Mouse (Mus musculus): ENCODE measurements at regions not wholly inside any gene's neighbourhood (a gene's known extent, or its start where the extent isn't known, plus 50 kb on each side); places are given as distances from the start of the nearest gene placed in this dataset.

DNA sequence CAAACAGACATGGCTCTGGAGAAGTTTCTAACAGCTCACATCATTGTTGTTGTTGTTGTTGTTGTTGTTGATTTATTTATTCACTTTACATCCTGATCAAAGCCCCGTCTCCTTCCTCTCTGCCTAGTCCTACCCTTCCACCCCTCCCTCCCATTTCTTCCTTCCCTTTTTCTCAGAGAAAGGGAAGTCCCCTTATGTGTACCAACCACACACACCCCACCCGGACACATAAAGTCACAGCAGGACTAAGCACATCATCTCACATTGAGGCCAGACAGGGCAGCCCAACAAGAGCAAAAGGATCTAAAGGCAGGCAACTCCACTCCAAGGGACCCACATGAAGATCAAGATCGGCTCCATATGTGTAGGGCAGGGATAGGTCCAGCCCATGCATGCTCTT is 130.1 kb upstream of the Cdyl start:
- Histone ChIP-seq H3K27ac (ENCODE audit: insufficient read depth, low read length) (no peak overlapping the region), H3K27me3 (ENCODE audit: control insufficient read depth, insufficient read depth, low read length) (no peaks in the 10 kb centered on the region), H3K4me1 (ENCODE audit: control insufficient read depth, insufficient read depth, insufficient read length) (no peaks in the 10 kb centered on the region), H3K36me3 (ENCODE audit: control insufficient read depth, insufficient read depth, low read length) (no peaks in the 10 kb centered on the region), H3K4me3 (ENCODE audit: extremely low read depth, insufficient read depth, insufficient read length) (no peak overlapping the region)
- WGBS: 55% methylated on average over 3 of the region's 3 CpGs
- TF ChIP-seq POLR2A (IDR thresholded peaks at IDR 0.05; ENCODE audit: low read depth, low read length): no peak
- TF ChIP-seq CTCF (IDR thresholded peaks at IDR 0.05; ENCODE audit: extremely low read depth, insufficient read depth, insufficient read length, insufficient replicate concordance): no peak
- no peak for DNase-seq (ENCODE audit: low read depth in 1 of 2, low spot score in 2 of 2)

DNA sequence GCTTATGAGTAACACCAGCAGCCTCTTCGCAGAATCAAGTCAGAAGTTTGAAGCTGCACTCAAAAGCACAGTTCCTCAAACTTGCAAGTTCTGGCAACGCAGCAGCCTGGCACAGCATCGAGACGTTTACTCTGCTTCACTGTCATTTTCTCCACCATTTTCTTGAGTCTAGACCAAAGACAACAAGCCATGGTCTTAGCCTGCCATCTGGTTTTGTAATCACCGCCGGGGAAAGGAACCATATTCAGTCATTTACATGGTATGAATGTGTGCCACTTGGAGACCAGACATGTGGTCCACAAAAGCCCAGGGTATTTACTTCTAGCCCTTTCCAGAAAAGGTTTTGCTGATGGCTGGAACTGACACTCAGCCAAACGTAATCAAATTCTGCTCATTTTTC is 122.5 kb upstream of the Cdyl start:
- Histone ChIP-seq H3K4me3 (ENCODE audit: extremely low read depth, insufficient read depth, insufficient read length) (no peak overlapping the region), H3K4me1 (ENCODE audit: control insufficient read depth, insufficient read depth, insufficient read length) (no peaks in the 10 kb centered on the region), H3K27ac (ENCODE audit: insufficient read depth, low read length) (no peak overlapping the region), H3K36me3 (ENCODE audit: control insufficient read depth, insufficient read depth, low read length) (no peaks in the 10 kb centered on the region), H3K27me3 (ENCODE audit: control insufficient read depth, insufficient read depth, low read length) (no peaks in the 10 kb centered on the region)
- TF ChIP-seq POLR2A (IDR thresholded peaks at IDR 0.05; ENCODE audit: low read depth, low read length) (no peak), CTCF (IDR thresholded peaks at IDR 0.05; ENCODE audit: extremely low read depth, insufficient read depth, insufficient read length, insufficient replicate concordance) (no peak)
- DNase-seq (ENCODE audit: low read depth in 1 of 2, low spot score in 2 of 2): no peak
- WGBS: 82% methylated on average over 7 of the region's 7 CpGs

DNA sequence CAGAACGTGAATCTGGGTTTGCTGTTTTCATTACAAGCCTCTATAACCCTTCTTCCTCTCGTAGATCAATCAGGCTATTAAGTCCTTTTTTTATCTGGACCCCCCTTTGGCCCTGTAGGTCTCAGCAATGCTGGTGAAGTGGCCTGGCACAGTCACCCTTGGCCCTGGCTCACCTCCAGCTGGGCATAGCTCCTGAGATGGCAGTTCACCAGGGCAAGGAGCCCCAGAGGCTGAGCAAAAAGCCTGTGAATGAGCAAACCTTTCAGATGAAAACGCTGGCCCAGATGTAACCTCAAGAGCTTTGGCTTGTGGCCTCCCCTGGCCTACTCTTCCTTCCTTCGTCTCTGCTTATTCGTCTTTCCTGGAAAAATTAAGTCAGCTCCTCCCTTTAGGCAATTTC is 121.7 kb upstream of the Cdyl start:
- H3K36me3 ChIP-seq (ENCODE audit: control insufficient read depth, insufficient read depth, low read length): no peaks in the 10 kb centered on the region
- TF ChIP-seq POLR2A (IDR thresholded peaks at IDR 0.05; ENCODE audit: low read depth, low read length): no peak
- no peak for TF ChIP-seq CTCF (IDR thresholded peaks at IDR 0.05; ENCODE audit: extremely low read depth, insufficient read depth, insufficient read length, insufficient replicate concordance)
- no peak for DNase-seq (ENCODE audit: low read depth in 1 of 2, low spot score in 2 of 2)
- WGBS: 57% methylated on average over 5 of the region's 5 CpGs
- no peak overlapping the region for H3K27ac ChIP-seq (ENCODE audit: insufficient read depth, low read length)
- no peaks in the 10 kb centered on the region for H3K4me1 ChIP-seq (ENCODE audit: control insufficient read depth, insufficient read depth, insufficient read length)
- H3K4me3 ChIP-seq (ENCODE audit: extremely low read depth, insufficient read depth, insufficient read length): no peak overlapping the region
- no peaks in the 10 kb centered on the region for H3K27me3 ChIP-seq (ENCODE audit: control insufficient read depth, insufficient read depth, low read length)

DNA sequence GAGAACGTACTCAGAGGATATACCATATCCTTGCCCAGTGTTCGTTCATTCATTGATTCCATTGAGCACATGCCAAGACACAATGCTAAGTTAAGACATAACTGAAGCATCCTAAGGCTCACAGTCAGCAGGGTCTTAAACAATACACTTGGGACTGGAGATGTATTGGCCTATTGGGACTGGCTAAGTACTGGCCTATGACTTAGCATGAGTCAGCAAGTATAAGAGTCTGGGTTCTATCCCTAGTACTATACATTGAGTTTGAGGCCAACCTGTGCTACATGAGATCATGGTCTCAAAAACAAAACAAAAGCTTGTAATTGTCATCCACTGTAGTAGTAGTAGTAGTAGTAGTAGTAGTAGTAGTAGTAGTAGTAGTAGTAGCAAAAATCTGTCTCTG is 119.2 kb upstream of the Cdyl start:
- no peak for DNase-seq (ENCODE audit: low read depth in 1 of 2, low spot score in 2 of 2)
- WGBS: 91% methylated on average over 2 of the region's 2 CpGs

DNA sequence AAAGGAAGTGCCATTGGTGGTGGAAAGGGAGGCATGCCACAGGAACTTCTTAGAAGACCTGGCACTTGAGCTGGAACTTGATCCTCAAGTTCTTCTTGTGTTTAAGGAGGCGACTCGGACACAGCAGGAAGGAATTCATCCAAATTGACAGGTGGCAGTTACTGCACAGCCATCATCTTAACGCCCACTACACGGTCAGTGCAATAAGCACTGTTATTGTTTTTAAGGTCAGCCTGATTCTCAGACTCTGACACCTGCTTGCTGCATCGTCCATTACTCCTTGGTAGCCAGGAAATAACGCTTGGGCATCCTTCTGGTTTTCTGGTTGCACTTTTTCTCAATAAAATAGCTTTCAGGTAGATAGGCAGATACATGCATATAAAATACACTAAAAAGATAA is 118.6 kb upstream of the Cdyl start:
- DNase-seq (ENCODE audit: low read depth in 1 of 2, low spot score in 2 of 2): no peak
- no peak overlapping the region for H3K27ac ChIP-seq (ENCODE audit: insufficient read depth, low read length)
- no peaks in the 10 kb centered on the region for H3K27me3 ChIP-seq (ENCODE audit: control insufficient read depth, insufficient read depth, low read length)
- H3K4me3 ChIP-seq (ENCODE audit: extremely low read depth, insufficient read depth, insufficient read length): no peak overlapping the region
- H3K4me1 ChIP-seq (ENCODE audit: control insufficient read depth, insufficient read depth, insufficient read length): no peaks in the 10 kb centered on the region
- H3K36me3 ChIP-seq (ENCODE audit: control insufficient read depth, insufficient read depth, low read length): no peaks in the 10 kb centered on the region
- 87% methylated on average over 6 of the region's 6 CpGs for WGBS
- no peak for TF ChIP-seq POLR2A (IDR thresholded peaks at IDR 0.05; ENCODE audit: low read depth, low read length)
- TF ChIP-seq CTCF (IDR thresholded peaks at IDR 0.05; ENCODE audit: extremely low read depth, insufficient read depth, insufficient read length, insufficient replicate concordance): no peak

More for the DNA sequence above, 119.2 kb upstream of the Cdyl start:
- H3K4me3 ChIP-seq (ENCODE audit: extremely low read depth, insufficient read depth, insufficient read length): no peak overlapping the region
- no peaks in the 10 kb centered on the region for H3K4me1 ChIP-seq (ENCODE audit: control insufficient read depth, insufficient read depth, insufficient read length)
- H3K27ac ChIP-seq (ENCODE audit: insufficient read depth, low read length): no peak overlapping the region
- H3K36me3 ChIP-seq (ENCODE audit: control insufficient read depth, insufficient read depth, low read length): no peaks in the 10 kb centered on the region
- H3K27me3 ChIP-seq (ENCODE audit: control insufficient read depth, insufficient read depth, low read length): no peaks in the 10 kb centered on the region
- TF ChIP-seq POLR2A (IDR thresholded peaks at IDR 0.05; ENCODE audit: low read depth, low read length): no peak
- no peak for TF ChIP-seq CTCF (IDR thresholded peaks at IDR 0.05; ENCODE audit: extremely low read depth, insufficient read depth, insufficient read length, insufficient replicate concordance)

DNA sequence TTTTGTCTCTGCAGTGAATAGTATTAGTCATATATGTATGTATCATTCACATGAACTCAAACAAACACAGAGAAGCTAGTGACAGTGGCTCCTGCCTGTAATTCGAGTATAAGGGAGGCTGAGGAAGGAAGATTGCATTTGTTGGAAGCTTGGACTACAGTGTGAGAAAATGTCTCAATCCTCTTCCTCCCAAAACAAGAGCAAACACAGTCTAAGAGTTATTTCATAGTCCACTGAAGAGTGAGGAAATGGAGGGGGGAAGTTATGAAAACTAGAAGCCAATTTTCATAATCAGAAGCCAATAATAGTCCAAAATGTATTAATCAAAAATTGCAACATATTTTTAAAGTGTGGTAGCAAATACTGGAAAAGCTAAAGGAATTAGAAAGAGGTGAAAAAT is 95.6 kb upstream of the Cdyl start:
- Histone ChIP-seq H3K4me3 (ENCODE audit: extremely low read depth, insufficient read depth, insufficient read length) (no peak overlapping the region), H3K27me3 (ENCODE audit: control insufficient read depth, insufficient read depth, low read length) (no peaks in the 10 kb centered on the region), H3K27ac (ENCODE audit: insufficient read depth, low read length) (no peak overlapping the region), H3K36me3 (ENCODE audit: control insufficient read depth, insufficient read depth, low read length) (no peaks in the 10 kb centered on the region), H3K4me1 (ENCODE audit: control insufficient read depth, insufficient read depth, insufficient read length) (no peaks in the 10 kb centered on the region)
- DNase-seq (ENCODE audit: low read depth in 1 of 2, low spot score in 2 of 2): no peak
- WGBS: 49% methylated on average over 1 of the region's 1 CpGs
- TF ChIP-seq CTCF (IDR thresholded peaks at IDR 0.05; ENCODE audit: extremely low read depth, insufficient read depth, insufficient read length, insufficient replicate concordance) (no peak), POLR2A (IDR thresholded peaks at IDR 0.05; ENCODE audit: low read depth, low read length) (no peak)

DNA sequence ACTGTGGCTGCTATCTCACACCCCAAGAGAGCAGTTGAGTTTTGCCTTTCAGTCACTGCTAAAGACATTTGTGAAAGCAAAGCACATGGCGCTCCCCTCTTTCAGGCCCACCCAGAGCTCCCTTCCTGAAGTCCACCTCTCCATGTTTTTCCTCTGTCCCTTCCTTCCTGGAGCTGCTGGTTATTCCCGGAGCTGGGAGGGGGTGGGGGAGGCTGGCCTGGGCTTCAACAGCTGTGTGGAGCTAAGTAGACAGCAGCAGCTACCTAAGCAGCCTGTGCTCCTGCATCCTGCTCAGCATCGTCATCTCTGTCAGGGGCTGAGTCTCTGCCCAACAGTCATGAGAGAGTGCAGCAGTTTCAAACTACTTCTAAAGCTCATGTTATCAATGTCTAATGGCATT is 78.0 kb upstream of the Cdyl start:
- no peaks in the 10 kb centered on the region for H3K36me3 ChIP-seq (ENCODE audit: control insufficient read depth, insufficient read depth, low read length)
- H3K27me3 ChIP-seq (ENCODE audit: control insufficient read depth, insufficient read depth, low read length): no peaks in the 10 kb centered on the region
- H3K4me3 ChIP-seq (ENCODE audit: extremely low read depth, insufficient read depth, insufficient read length): no peak overlapping the region
- TF ChIP-seq POLR2A (IDR thresholded peaks at IDR 0.05; ENCODE audit: low read depth, low read length) (no peak), CTCF (IDR thresholded peaks at IDR 0.05; ENCODE audit: extremely low read depth, insufficient read depth, insufficient read length, insufficient replicate concordance) (no peak)
- H3K4me1 ChIP-seq (ENCODE audit: control insufficient read depth, insufficient read depth, insufficient read length): no peaks in the 10 kb centered on the region
- 77% methylated on average over 3 of the region's 3 CpGs for WGBS
- no peak overlapping the region for H3K27ac ChIP-seq (ENCODE audit: insufficient read depth, low read length)
- no peak for DNase-seq (ENCODE audit: low read depth in 1 of 2, low spot score in 2 of 2)

Measured in spleen, adult 2 months (tissue).